ENCODE assay signal across 12 mouse cellular contexts in genomic region chr4:148518235-148518795, GRCm38 (mm10). TPM values are rescaled to one million over a fixed set of nuclear protein-coding genes. Genes with fewer than 3 reads are reported as not detected.
DNase-seq lines count a peak whose midpoint lies in the region; ATAC-seq lines count a peak whose summit lies in the region.
"Had no signal": no experiment of that assay in that cellular context is flagged by ENCODE, and none has a peak within 500 bp of the region (broad histone marks: within the 10 kb centered on the region; RNA-seq: fewer than 3 reads in every experiment).

No protein-coding gene starts in this region.

- no peak for ATAC-seq in heart, embryonic 15.5 days (replicated peaks; ENCODE audit: insufficient number of reproducible peaks, insufficient read depth, low FRiP score, low read depth)
- no peak for ATAC-seq in embryonic facial prominence, embryonic 12.5 days (ENCODE audit: insufficient number of reproducible peaks, insufficient read depth, low FRiP score, low TSS enrichment)
- no peak for ATAC-seq in hindbrain, embryonic 12.5 days (ENCODE audit: low FRiP score)
- peak; percentile 72; the same call in 1 of the 2 replicates for ATAC-seq in midbrain, embryonic 15.5 days (replicated peaks)
- ATAC-seq in liver, embryonic 12.5 days, result no peak

- DNase-seq in heart, postnatal 36 days, result no peak
- DNase-seq in kidney, postnatal 14 days, result no peak
- DNase-seq in adrenal gland, postnatal 36 days, result no peak
- DNase-seq: kidney, postnatal 4 days had no signal

- no peaks in the 10 kb centered on the region for H3K27me3 ChIP-seq in heart, embryonic 15.5 days
- no peaks in the 10 kb centered on the region for H3K27me3 ChIP-seq in embryonic facial prominence, embryonic 12.5 days
- no peaks in the 10 kb centered on the region for H3K27me3 ChIP-seq in hindbrain, embryonic 12.5 days
- H3K27me3 ChIP-seq in midbrain, embryonic 15.5 days (replicated peaks), result no peaks in the 10 kb centered on the region
- no peaks in the 10 kb centered on the region for H3K27me3 ChIP-seq in liver, embryonic 12.5 days (replicated peaks)
- H3K27me3 ChIP-seq: limb, embryonic 12.5 days had no signal

- no peak overlapping the region for H3K4me3 ChIP-seq in heart, embryonic 15.5 days
- no peak overlapping the region for H3K4me3 ChIP-seq in embryonic facial prominence, embryonic 12.5 days
- no peak overlapping the region for H3K4me3 ChIP-seq in hindbrain, embryonic 12.5 days
- no peak overlapping the region for H3K4me3 ChIP-seq in midbrain, embryonic 15.5 days
- H3K4me3 ChIP-seq in liver, embryonic 12.5 days, result no peak overlapping the region
- H3K4me3 ChIP-seq: limb, embryonic 12.5 days had no signal

- no peaks in the 10 kb centered on the region for H3K9me3 ChIP-seq in heart, embryonic 15.5 days (replicated peaks)
- H3K9me3 ChIP-seq in embryonic facial prominence, embryonic 12.5 days, result no peaks in the 10 kb centered on the region
- H3K9me3 ChIP-seq in hindbrain, embryonic 12.5 days (replicated peaks), result no peaks in the 10 kb centered on the region
- no peaks in the 10 kb centered on the region for H3K9me3 ChIP-seq in midbrain, embryonic 15.5 days
- no peaks in the 10 kb centered on the region for H3K9me3 ChIP-seq in liver, embryonic 12.5 days (replicated peaks)
- H3K9me3 ChIP-seq: limb, embryonic 12.5 days had no signal

- WGBS in heart, embryonic 15.5 days, result 50% methylated on average over 5 of the region's 5 CpGs
- 39% methylated on average over 5 of the region's 5 CpGs for WGBS in embryonic facial prominence, embryonic 12.5 days
- WGBS in hindbrain, embryonic 12.5 days, result 28% methylated on average over 5 of the region's 5 CpGs
- 15% methylated on average over 5 of the region's 5 CpGs for WGBS in midbrain, embryonic 15.5 days
- WGBS in liver, embryonic 12.5 days (ENCODE audit: insufficient replicate concordance), result 66% methylated on average over 5 of the region's 5 CpGs

- no peak overlapping the region for H3K9ac ChIP-seq in heart, embryonic 15.5 days
- no peak overlapping the region for H3K9ac ChIP-seq in embryonic facial prominence, embryonic 12.5 days
- no peak overlapping the region for H3K9ac ChIP-seq in hindbrain, embryonic 12.5 days
- H3K9ac ChIP-seq in midbrain, embryonic 15.5 days, result no peak overlapping the region
- no peak overlapping the region for H3K9ac ChIP-seq in liver, embryonic 12.5 days
- H3K9ac ChIP-seq: limb, embryonic 12.5 days had no signal

- H3K4me1 ChIP-seq in heart, embryonic 15.5 days (replicated peaks), result peaks cover 11% of the 10 kb centered on the region; the same call in 1 of the 2 replicates
- no peaks in the 10 kb centered on the region for H3K4me1 ChIP-seq in embryonic facial prominence, embryonic 12.5 days
- peaks cover 5% of the 10 kb centered on the region; the same call in 1 of the 2 replicates for H3K4me1 ChIP-seq in hindbrain, embryonic 12.5 days
- peaks cover 13% of the 10 kb centered on the region for H3K4me1 ChIP-seq in midbrain, embryonic 15.5 days
- no peaks in the 10 kb centered on the region for H3K4me1 ChIP-seq in liver, embryonic 12.5 days
- H3K4me1 ChIP-seq: limb, embryonic 12.5 days had no signal

- no peak overlapping the region for H3K4me2 ChIP-seq in heart, embryonic 15.5 days
- no peak overlapping the region for H3K4me2 ChIP-seq in embryonic facial prominence, embryonic 12.5 days (replicated peaks)
- no peak overlapping the region for H3K4me2 ChIP-seq in hindbrain, embryonic 12.5 days (replicated peaks)
- no peak overlapping the region for H3K4me2 ChIP-seq in midbrain, embryonic 15.5 days
- no peak overlapping the region for H3K4me2 ChIP-seq in liver, embryonic 12.5 days
- H3K4me2 ChIP-seq: limb, embryonic 12.5 days had no signal

- intact Hi-C loops in heart, postnatal 36 days (cut with DNase I), result no loop called here

- peaks cover 52% of the 10 kb centered on the region for H3K36me3 ChIP-seq in heart, embryonic 15.5 days
- H3K36me3 ChIP-seq in embryonic facial prominence, embryonic 12.5 days, result peaks cover 70% of the 10 kb centered on the region
- peaks cover 72% of the 10 kb centered on the region for H3K36me3 ChIP-seq in hindbrain, embryonic 12.5 days
- peaks cover 36% of the 10 kb centered on the region for H3K36me3 ChIP-seq in midbrain, embryonic 15.5 days (replicated peaks)
- peaks cover 92% of the 10 kb centered on the region for H3K36me3 ChIP-seq in liver, embryonic 12.5 days

- peak overlapping the region; percentile 31 for H3K27ac ChIP-seq in heart, embryonic 15.5 days
- peak overlapping the region; percentile 52; the same call in 1 of the 2 replicates for H3K27ac ChIP-seq in embryonic facial prominence, embryonic 12.5 days
- peak overlapping the region; percentile 3; the same call in 1 of the 2 replicates for H3K27ac ChIP-seq in hindbrain, embryonic 12.5 days
- peak overlapping the region; percentile 64 for H3K27ac ChIP-seq in midbrain, embryonic 15.5 days
- no peak overlapping the region for H3K27ac ChIP-seq in liver, embryonic 12.5 days
- H3K27ac ChIP-seq: limb, embryonic 12.5 days had no signal

RNA-seq across cellular contexts. Expression of gene Angptl7, which starts 18.1 kb away (rescaled TPM):
- 14.4 and 16.5 TPM in 2 replicates for polyA plus RNA-seq in heart, embryonic 15.5 days (2015; fragmentation: Nextera tagmentation; extraction: Ambion mirVana)
- total RNA-seq in heart, postnatal 36 days (2021), result 1 to 10 TPM; 2.8 to 4.3 TPM
- 1.0 and 1.2 TPM in 2 replicates for polyA plus RNA-seq in embryonic facial prominence, embryonic 12.5 days (2016; fragmentation: Nextera tagmentation; extraction: Ambion mirVana)
- 0.35 and 0.38 TPM in 2 replicates for polyA plus RNA-seq in hindbrain, embryonic 12.5 days (2016; fragmentation: Nextera tagmentation; extraction: Ambion mirVana)
- 0.36 and 0.45 TPM in 2 replicates for polyA plus RNA-seq in midbrain, embryonic 15.5 days (2015; fragmentation: Nextera tagmentation; extraction: Ambion mirVana)
- polyA plus RNA-seq in liver, embryonic 12.5 days (2016; fragmentation: Nextera tagmentation; extraction: Ambion mirVana), result 0.29 and 0.37 TPM in 2 replicates
- 1 to 10 TPM in 1 of 2 experiments, under 1 TPM in 1; 0.46 to 1.3 TPM for total RNA-seq in adrenal gland, postnatal 36 days (2021)
- total RNA-seq: common myeloid progenitor, adult 5-6 weeks; hematopoietic stem cell, adult 5-6 weeks had no signal

RNA-seq across cellular contexts. Expression of gene Exosc10, which starts 39.9 kb away (rescaled TPM):
- 56.4 and 71.5 TPM in 2 replicates for polyA plus RNA-seq in heart, embryonic 15.5 days (2015; fragmentation: Nextera tagmentation; extraction: Ambion mirVana)
- total RNA-seq in heart, postnatal 36 days (2021), result 10 to 100 TPM; 38.5 to 43.2 TPM
- 106 and 109 TPM in 2 replicates for polyA plus RNA-seq in embryonic facial prominence, embryonic 12.5 days (2016; fragmentation: Nextera tagmentation; extraction: Ambion mirVana)
- polyA plus RNA-seq in hindbrain, embryonic 12.5 days (2016; fragmentation: Nextera tagmentation; extraction: Ambion mirVana), result 92.3 and 97.6 TPM in 2 replicates
- polyA plus RNA-seq in midbrain, embryonic 15.5 days (2015; fragmentation: Nextera tagmentation; extraction: Ambion mirVana), result 94.7 and 99.4 TPM in 2 replicates
- polyA plus RNA-seq in liver, embryonic 12.5 days (2016; fragmentation: Nextera tagmentation; extraction: Ambion mirVana), result 64.2 and 65.9 TPM in 2 replicates
- total RNA-seq in adrenal gland, postnatal 36 days (2021), result 10 to 100 TPM; 43.6 to 52.6 TPM
